Mouse (Mus musculus): ENCODE measurements around the gene Gm2916. TPM values are rescaled to one million over a fixed set of nuclear protein-coding genes. Genes with fewer than 3 reads are reported as not detected.
"Not testable (repeated sequence)": the region's sequence is repeated elsewhere in the genome, so short reads cannot be mapped to it uniquely, and the experiment has no call there.

The Gm2916 gene
- polyA plus RNA-seq (2015; fragmentation: Nextera tagmentation; extraction: Ambion mirVana), result 0.09 TPM in 1 of 2 replicates, not detected in the other

DNA sequence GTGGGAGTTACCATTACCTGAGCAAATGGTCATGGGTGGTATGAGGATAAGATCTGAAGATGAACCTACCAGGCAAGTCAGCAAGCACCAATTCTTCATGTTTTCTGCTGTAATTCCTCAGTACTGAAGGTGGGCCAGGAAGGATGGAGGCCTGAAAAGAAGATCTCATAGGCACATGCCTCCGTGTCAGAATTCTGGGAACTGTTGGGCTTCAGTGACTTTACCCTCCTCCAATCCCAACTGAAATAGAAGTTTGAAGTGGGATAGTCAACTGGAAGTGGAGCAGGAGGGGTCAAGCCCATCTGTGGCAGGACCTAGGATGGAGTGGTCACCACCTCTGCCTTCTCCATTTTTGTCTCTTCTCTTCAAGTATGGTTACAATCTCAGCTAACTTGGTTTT, at the start of gene Gm2916:
Gene Gm2916 (plus strand): TSS at position 301 of the 400 bp plus-strand sequence.
- not testable (repeated sequence) for DNase-seq (ENCODE audit: low spot score)

DNA sequence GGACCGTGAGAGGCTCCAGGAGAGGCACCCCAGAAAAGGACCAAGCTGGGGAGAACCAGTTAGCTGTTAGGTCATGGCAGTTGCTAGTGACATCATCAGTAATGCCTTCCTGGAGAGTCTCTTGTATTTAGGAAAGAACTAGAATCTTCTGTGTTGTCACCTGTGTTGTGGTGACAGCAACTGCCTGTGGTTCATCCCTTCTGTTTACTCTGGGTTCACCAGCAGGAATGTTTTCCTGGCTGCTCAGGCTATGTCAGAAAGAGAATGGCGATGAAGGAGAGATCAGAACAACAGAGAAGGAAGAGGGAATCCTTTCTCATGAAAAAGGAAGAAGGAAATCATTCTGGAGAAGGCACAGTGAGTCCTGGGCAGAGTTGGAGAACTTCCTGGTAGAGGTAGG, 38.0 kb upstream of the Gm2916 start, which contains the start of gene Gm3033:
Gene Gm3033 (plus strand): TSS at position 301 of the 400 bp plus-strand sequence.
- DNase-seq (ENCODE audit: low spot score), result not testable (repeated sequence)

- not testable (repeated sequence) for DNase-seq (ENCODE audit: low spot score)
These were observed 47.5 kb downstream of the Gm2916 start, which contains the start of gene Gm3029 for GRCm38 (mm10) chr14:3931456-3931855. Gene Gm3029, plus strand, starts transcription at chr14:3931756.

- not testable (repeated sequence) for DNase-seq (ENCODE audit: low spot score)
These were observed 79.3 kb downstream of the Gm2916 start, which contains the start of gene Gm3095 for GRCm38 (mm10) chr14:3963247-3963646. Gene Gm3095, plus strand, starts transcription at chr14:3963547.

Other genes with a start within 250 kb of the Gm2916 start
- gene Gm3012, start 249.7 kb upstream of the Gm2916 start, polyA plus RNA-seq (2015; fragmentation: Nextera tagmentation; extraction: Ambion mirVana), result 0.14 TPM in 1 of 2 replicates, not detected in the other
- 0.21 and 0.22 TPM in 2 replicates for gene Gm3020, start 232.1 kb upstream of the Gm2916 start, polyA plus RNA-seq (2015; fragmentation: Nextera tagmentation; extraction: Ambion mirVana)
- gene Gm3043, start 195.4 kb upstream of the Gm2916 start, polyA plus RNA-seq (2015; fragmentation: Nextera tagmentation; extraction: Ambion mirVana), result 0.19 TPM in 1 of 2 replicates, not detected in the other
- not detected in 2 replicates for gene Gm3002, start 74.1 kb upstream of the Gm2916 start, polyA plus RNA-seq (2015; fragmentation: Nextera tagmentation; extraction: Ambion mirVana)
- gene Gm3033, start 37.9 kb upstream of the Gm2916 start, polyA plus RNA-seq (2015; fragmentation: Nextera tagmentation; extraction: Ambion mirVana), result not detected in 2 replicates
- gene Gm3029, start 47.6 kb downstream of the Gm2916 start, polyA plus RNA-seq (2015; fragmentation: Nextera tagmentation; extraction: Ambion mirVana), result not detected in 2 replicates
- not detected in 2 replicates for gene Gm3095, start 79.4 kb downstream of the Gm2916 start, polyA plus RNA-seq (2015; fragmentation: Nextera tagmentation; extraction: Ambion mirVana)
- not detected in 2 replicates for gene Gm3099, start 114.2 kb downstream of the Gm2916 start, polyA plus RNA-seq (2015; fragmentation: Nextera tagmentation; extraction: Ambion mirVana)
- gene Gm5796, start 139.8 kb downstream of the Gm2916 start, polyA plus RNA-seq (2015; fragmentation: Nextera tagmentation; extraction: Ambion mirVana), result 0.10 TPM in 1 of 2 replicates, not detected in the other
- 0.14 TPM in 1 of 2 replicates, not detected in the other for gene Gm3115, start 199.9 kb downstream of the Gm2916 start, polyA plus RNA-seq (2015; fragmentation: Nextera tagmentation; extraction: Ambion mirVana)
- gene Gm8108, start 226.4 kb downstream of the Gm2916 start, polyA plus RNA-seq (2015; fragmentation: Nextera tagmentation; extraction: Ambion mirVana), result 0.30 and 0.53 TPM in 2 replicates